Mouse (Mus musculus): ENCODE data around the gene Zfp683.

DNA sequence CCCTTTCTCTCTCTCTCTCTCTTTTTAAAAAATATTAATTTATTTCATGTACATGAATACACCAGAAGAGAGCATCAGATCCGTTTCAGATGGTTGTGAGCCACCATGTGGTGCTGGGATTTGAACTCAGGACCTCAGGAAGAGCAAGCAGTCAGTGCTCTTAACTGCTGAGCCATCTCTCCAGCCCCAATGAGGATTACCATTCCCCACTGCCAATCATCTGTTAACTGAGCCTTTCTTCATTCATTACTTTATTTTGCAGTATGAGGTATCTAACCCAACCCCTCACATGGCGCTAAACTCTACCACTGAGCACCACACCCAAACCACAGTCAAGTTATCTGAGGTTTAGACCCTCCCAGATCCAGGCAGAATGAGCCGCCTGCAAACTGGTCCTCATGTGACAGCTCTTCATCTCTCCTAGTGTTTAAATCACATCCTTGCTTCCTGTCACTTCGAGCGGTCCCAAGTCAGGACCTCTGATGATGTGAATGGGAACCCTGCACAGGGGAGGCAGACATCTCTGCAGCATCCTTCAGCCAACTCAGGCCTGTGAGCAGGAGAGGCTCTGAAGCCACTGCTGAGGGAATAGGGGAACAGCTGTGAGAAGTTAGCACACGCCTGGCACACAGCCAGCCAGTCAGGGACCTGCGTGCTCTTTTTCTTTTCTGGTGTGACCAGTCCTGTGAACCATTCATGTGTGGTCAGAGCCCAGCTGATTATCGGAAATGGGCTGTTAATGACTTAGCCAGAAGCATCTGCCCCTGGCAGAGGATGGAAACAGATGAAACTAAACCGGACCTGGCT is 12.1 kb upstream of the Zfp683 start:
- TF ChIP-seq POLR2A (IDR thresholded peaks at IDR 0.05; ENCODE audit: control insufficient read depth, low read depth, low read length) = no peak
- no peak for TF ChIP-seq CTCF (IDR thresholded peaks at IDR 0.05; ENCODE audit: control insufficient read depth, insufficient read depth, insufficient replicate concordance, low read depth, low read length)

All from testis, adult 2 months (tissue).